Mouse (Mus musculus) liver, adult (tissue): ENCODE measurements around the gene Gjb5.

ENCODE experiments used
- GATA4 ChIP-seq: IDR thresholded peaks from 2 replicates; pipeline ENCODE4 v1.6.1; 2014; ENCODE audit warnings: mild to moderate bottlenecking, low read length; ENCODE audit not compliant: insufficient replicate concordance

Gjb5 gene

GRCm38 (mm10) chr4:127327258-127327657 is 30.7 kb downstream of the Gjb5 start:
- TF ChIP-seq GATA4, result no peak

- no peak for TF ChIP-seq GATA4
These were observed 32.7 kb downstream of the Gjb5 start for GRCm38 (mm10) chr4:127325276-127325675.

- no peak for TF ChIP-seq GATA4
These were observed 33.2 kb downstream of the Gjb5 start for GRCm38 (mm10) chr4:127324759-127325158.

GRCm38 (mm10) chr4:127324296-127324695 is 33.7 kb downstream of the Gjb5 start:
- TF ChIP-seq GATA4, result no peak

- TF ChIP-seq GATA4, result no peak
These were observed 34.3 kb downstream of the Gjb5 start for GRCm38 (mm10) chr4:127323651-127324050.

GRCm38 (mm10) chr4:127319613-127320012 is 38.4 kb downstream of the Gjb5 start:
- TF ChIP-seq GATA4, result no peak

- no peak for TF ChIP-seq GATA4
These were observed 40.8 kb downstream of the Gjb5 start for GRCm38 (mm10) chr4:127317143-127317542.

GRCm38 (mm10) chr4:127315753-127316152 is 42.2 kb downstream of the Gjb5 start:
- no peak for TF ChIP-seq GATA4

GRCm38 (mm10) chr4:127314585-127314984 is 43.4 kb downstream of the Gjb5 start:
- TF ChIP-seq GATA4, result no peak

GRCm38 (mm10) chr4:127313861-127314260 is 44.1 kb downstream of the Gjb5 start, which contains the start of gene Gja4:
TSS of gene Gja4 (minus strand) at chr4:127314039.
- TF ChIP-seq GATA4, result no peak; the same call in 1 of the 2 replicates

- TF ChIP-seq GATA4, result no peak
These were observed 45.6 kb downstream of the Gjb5 start for GRCm38 (mm10) chr4:127312349-127312748.

- TF ChIP-seq GATA4, result no peak
These were observed 46.4 kb downstream of the Gjb5 start for GRCm38 (mm10) chr4:127311561-127311960.

- no peak for TF ChIP-seq GATA4
These were observed 51.1 kb downstream of the Gjb5 start for GRCm38 (mm10) chr4:127306915-127307314.
